Mouse (Mus musculus) forebrain, embryonic 15.5 days (tissue): ENCODE results near the gene Lpar3. TPM values are rescaled to one million over a fixed set of nuclear protein-coding genes. Genes with fewer than 3 reads are reported as not detected.

Experiments
- ATAC-seq: fragments of 200-750 bp; cut with Nextera tagmentation; replicated peaks from 2 replicates; pipeline ENCODE4 v1.8.0; 2017; ENCODE audit warnings: mild to moderate bottlenecking, moderate TSS enrichment, moderate library complexity
- H3K27ac ChIP-seq: fragments of 300-500 bp; sonication (generic); replicated peaks from 2 replicates; pipeline ENCODE4 v1.5.1; 2015; ENCODE audit warnings: mild to moderate bottlenecking, inconsistent platforms
- H3K27me3 ChIP-seq: fragments of 300-500 bp; sonication (generic); 2 replicates; pipeline ENCODE4 v1.6.1; 2015; ENCODE audit warnings: inconsistent platforms
- H3K36me3 ChIP-seq: fragments of 300-500 bp; sonication (generic); 2 replicates; pipeline ENCODE4 v1.6.1; 2015; ENCODE audit warnings: mild to moderate bottlenecking, inconsistent platforms
- H3K4me1 ChIP-seq: fragments of 300-500 bp; sonication (generic); 2 replicates; pipeline ENCODE4 v1.6.1; 2015; ENCODE audit warnings: inconsistent platforms
- H3K4me2 ChIP-seq: fragments of 300-500 bp; sonication (generic); replicated peaks from 2 replicates; pipeline ENCODE4 v1.6.1; 2015; ENCODE audit warnings: mild to moderate bottlenecking, inconsistent platforms
- H3K4me3 ChIP-seq: fragments of 300-500 bp; sonication (generic); 2 replicates; pipeline ENCODE4 v1.5.1; 2015; ENCODE audit warnings: mild to moderate bottlenecking, inconsistent platforms
- H3K9ac ChIP-seq: fragments of 300-500 bp; sonication (generic); replicated peaks from 2 replicates; pipeline ENCODE4 v1.6.1; 2015; ENCODE audit warnings: mild to moderate bottlenecking, inconsistent platforms
- H3K9me3 ChIP-seq: fragments of 300-500 bp; sonication (generic); 2 replicates; pipeline ENCODE4 v1.6.1; 2016; ENCODE audit warnings: inconsistent platforms
- WGBS: fragments of 180-500 bp; shearing (Covaris S2); methylation state at CpG from one replicate; pipeline ENCODE4 v1.1.7; 2015; ENCODE audit warnings: mixed read lengths; 5-methylcytosine and 5-hydroxymethylcytosine counted together
- polyA plus RNA-seq: library from polyadenylated mRNA; unstranded; fragments of >200 nt; fragmentation: Nextera tagmentation; extraction: Ambion mirVana; gene quantifications from 2 replicates; pipeline ENCODE4 v1.2.1, GENCODE M21; 2015

The Lpar3 gene
- polyA plus RNA-seq, 1 experiment from 2014 or later, result 0.18 TPM

- H3K4me1 ChIP-seq, result peaks cover 19% of the 10 kb centered on the region
- H3K27ac ChIP-seq, result peak overlapping the region; percentile 42; the same call in 1 of the 2 replicates
- no peaks in the 10 kb centered on the region for H3K36me3 ChIP-seq
- WGBS, result 25% methylated on average over 14 of the region's 14 CpGs
- H3K27me3 ChIP-seq, result no peaks in the 10 kb centered on the region
- H3K9me3 ChIP-seq, result no peaks in the 10 kb centered on the region
- peak; percentile 27; the same call in 1 of the 2 replicates for ATAC-seq
- no peak overlapping the region for H3K4me2 ChIP-seq
- H3K4me3 ChIP-seq, result no peak overlapping the region
- no peak overlapping the region for H3K9ac ChIP-seq
Measured at GRCm38 (mm10) chr3:146319503-146319902, 98.7 kb downstream of the Lpar3 start.

DNA sequence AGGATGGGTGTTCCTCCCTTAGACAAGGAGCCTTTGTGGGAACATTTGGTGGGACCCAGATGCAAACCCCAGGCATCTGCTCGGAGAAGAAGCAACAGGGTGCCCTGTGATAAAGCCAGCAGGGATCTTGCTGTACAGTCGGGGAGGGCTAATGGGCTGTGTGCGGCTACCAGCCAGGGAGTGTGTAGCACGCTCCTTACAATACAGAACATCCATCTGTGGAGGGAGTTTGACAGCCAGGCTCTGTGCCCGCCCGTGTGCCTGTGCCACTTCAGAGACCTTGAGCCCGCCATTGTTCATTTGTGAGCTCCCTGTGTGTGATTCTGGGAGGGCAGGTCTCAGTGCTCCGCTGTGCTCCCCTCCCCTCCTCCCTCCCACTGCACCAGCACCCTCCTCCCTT, 104.2 kb downstream of the Lpar3 start:
- ATAC-seq, result peak; percentile 44
- Histone ChIP-seq H3K27ac (no peak overlapping the region), H3K4me1 (peaks cover 17% of the 10 kb centered on the region), H3K27me3 (no peaks in the 10 kb centered on the region), H3K36me3 (no peaks in the 10 kb centered on the region), H3K9ac (no peak overlapping the region), H3K9me3 (no peaks in the 10 kb centered on the region), H3K4me3 (no peak overlapping the region), H3K4me2 (no peak overlapping the region)
- WGBS, result 26% methylated on average over 8 of the region's 8 CpGs

DNA sequence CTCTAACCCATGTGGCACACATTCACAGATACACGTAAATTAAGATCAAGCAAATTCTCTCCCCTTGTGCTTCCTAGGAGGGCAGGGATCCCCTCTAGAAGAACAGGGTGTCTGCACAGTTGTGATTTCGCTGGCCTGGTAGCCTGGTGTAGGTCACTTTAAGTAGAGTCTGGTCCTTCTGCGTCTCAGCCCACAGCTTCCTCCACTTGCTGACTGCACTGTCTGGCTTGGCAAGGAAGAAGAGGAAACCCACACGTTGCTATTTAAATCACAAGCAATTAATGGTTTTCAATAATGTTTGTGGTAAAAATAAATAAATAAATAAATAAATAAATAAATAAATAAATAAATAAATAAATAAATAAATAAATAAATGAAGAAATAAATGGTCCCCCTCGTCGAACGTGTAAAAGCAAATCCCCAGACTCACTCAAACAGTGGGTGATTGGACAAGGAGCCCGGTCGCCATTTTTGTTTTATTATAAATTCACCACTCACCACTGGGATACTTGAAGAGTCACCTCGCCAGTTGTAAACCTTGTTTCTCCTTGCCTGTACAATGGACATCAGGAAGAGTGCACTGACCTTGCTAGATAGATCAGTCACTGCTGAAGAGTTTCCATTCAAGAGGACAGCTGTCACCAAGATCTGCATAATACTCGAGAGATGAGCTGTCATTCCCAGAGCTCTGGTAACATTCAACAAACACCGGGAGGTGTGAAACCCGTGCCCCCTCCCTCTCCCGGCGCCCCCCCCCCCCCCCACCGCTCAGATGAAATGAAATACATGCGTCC, 106.2 kb downstream of the Lpar3 start:
- Histone ChIP-seq H3K27me3 (no peaks in the 10 kb centered on the region), H3K4me3 (no peak overlapping the region; the same call in 1 of the 2 replicates), H3K9me3 (no peaks in the 10 kb centered on the region), H3K27ac (peak overlapping the region; percentile 91; the same call in 1 of the 2 replicates), H3K4me1 (peaks cover 17% of the 10 kb centered on the region), H3K36me3 (no peaks in the 10 kb centered on the region), H3K4me2 (peak overlapping the region; percentile 51), H3K9ac (peak overlapping the region; percentile 55; the same call in 1 of the 2 replicates)
- peak; percentile 27 for ATAC-seq
- 46% methylated on average over 14 of the region's 17 CpGs for WGBS

DNA sequence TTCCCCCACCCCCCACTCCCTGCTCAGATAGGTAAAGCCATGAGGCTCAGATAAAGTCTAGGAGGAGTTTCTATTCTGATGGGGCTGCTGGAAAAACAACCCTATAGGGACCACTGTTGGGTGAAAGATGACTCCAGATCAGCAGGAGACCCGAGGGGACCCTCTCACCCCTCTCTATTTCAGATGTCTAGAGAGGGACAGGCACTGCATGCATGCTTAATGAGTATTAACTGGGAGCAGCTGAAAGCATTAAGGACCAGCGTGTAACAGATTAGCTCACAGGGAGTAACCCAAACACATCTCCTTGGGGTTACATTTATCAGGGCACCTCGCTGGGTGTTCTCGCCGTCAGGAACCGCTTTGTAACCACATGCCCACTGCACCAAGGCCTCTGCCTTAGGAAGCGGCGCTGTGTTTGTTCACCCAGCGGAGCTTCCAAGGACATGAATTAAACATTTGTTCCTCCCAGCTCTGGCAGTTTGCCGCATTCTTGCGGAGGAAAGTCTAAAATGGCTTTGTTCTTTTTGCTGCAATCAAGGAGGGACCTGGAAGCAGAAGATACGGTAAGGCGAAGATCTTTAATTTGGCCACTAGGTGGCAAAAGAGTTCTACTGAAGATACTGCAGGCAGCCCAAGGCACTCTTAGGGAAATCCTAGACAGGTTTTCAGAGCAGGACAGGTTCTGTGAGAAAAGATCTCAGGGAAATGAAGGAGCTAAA, 106.9 kb downstream of the Lpar3 start:
- Histone ChIP-seq H3K27ac (peak overlapping the region; percentile 91), H3K9me3 (no peaks in the 10 kb centered on the region), H3K27me3 (no peaks in the 10 kb centered on the region), H3K4me3 (peak overlapping the region; percentile 35), H3K9ac (peak overlapping the region; percentile 55), H3K36me3 (no peaks in the 10 kb centered on the region), H3K4me1 (peaks cover 17% of the 10 kb centered on the region), H3K4me2 (peak overlapping the region; percentile 51)
- ATAC-seq, result peak; percentile 92
- under 1% methylated on average over 13 of the region's 13 CpGs for WGBS

- H3K4me3 ChIP-seq, result no peak overlapping the region
- WGBS, result 18% methylated on average over 13 of the region's 13 CpGs
- peak overlapping the region; percentile 51 for H3K4me2 ChIP-seq
- peaks cover 17% of the 10 kb centered on the region for H3K4me1 ChIP-seq
- no peak for ATAC-seq
- no peak overlapping the region for H3K27ac ChIP-seq
- no peaks in the 10 kb centered on the region for H3K9me3 ChIP-seq
- H3K36me3 ChIP-seq, result no peaks in the 10 kb centered on the region
- no peaks in the 10 kb centered on the region for H3K27me3 ChIP-seq
- no peak overlapping the region for H3K9ac ChIP-seq
Measured at GRCm38 (mm10) chr3:146328749-146329148, 108.0 kb downstream of the Lpar3 start.

- ATAC-seq, result no peak
- no peak overlapping the region for H3K4me3 ChIP-seq
- no peaks in the 10 kb centered on the region for H3K36me3 ChIP-seq
- no peaks in the 10 kb centered on the region for H3K9me3 ChIP-seq
- no peak overlapping the region for H3K9ac ChIP-seq
- no peak overlapping the region for H3K27ac ChIP-seq
- H3K27me3 ChIP-seq, result no peaks in the 10 kb centered on the region
- 85% methylated on average over 11 of the region's 11 CpGs for WGBS
- peaks cover 25% of the 10 kb centered on the region for H3K4me1 ChIP-seq
- no peak overlapping the region for H3K4me2 ChIP-seq
Measured at GRCm38 (mm10) chr3:146331819-146332218, 111.1 kb downstream of the Lpar3 start.

DNA sequence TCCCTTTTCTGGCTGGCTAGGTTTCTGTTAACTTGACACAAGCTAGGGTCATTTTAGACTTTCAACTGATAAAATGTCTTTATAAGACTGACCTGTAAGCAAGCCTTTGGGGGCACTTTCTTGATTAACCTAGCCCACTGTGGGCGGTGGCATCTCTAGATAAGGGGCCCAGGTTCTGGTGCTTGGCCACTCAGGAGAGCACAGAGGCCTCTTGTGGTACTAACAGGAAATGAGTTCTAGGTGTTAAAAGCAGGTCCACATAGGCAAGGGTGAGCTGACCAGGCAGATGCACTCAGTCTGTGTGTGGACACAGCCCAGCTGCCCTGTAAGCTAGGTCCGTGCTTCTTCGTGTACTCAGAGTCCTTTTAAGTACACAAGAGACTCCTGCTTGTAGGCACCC, 112.5 kb downstream of the Lpar3 start:
- Histone ChIP-seq H3K9me3 (no peaks in the 10 kb centered on the region), H3K27me3 (no peaks in the 10 kb centered on the region), H3K36me3 (no peaks in the 10 kb centered on the region), H3K4me3 (no peak overlapping the region), H3K4me2 (no peak overlapping the region), H3K9ac (no peak overlapping the region), H3K4me1 (peaks cover 29% of the 10 kb centered on the region), H3K27ac (no peak overlapping the region)
- ATAC-seq, result no peak
- 90% methylated on average over 3 of the region's 3 CpGs for WGBS

- no peaks in the 10 kb centered on the region for H3K36me3 ChIP-seq
- ATAC-seq, result no peak
Measured at GRCm38 (mm10) chr3:146334070-146334469, 113.3 kb downstream of the Lpar3 start.

More at GRCm38 (mm10) chr3:146334070-146334469, 113.3 kb downstream of the Lpar3 start:
- 19% methylated on average over 7 of the region's 7 CpGs for WGBS
- Histone ChIP-seq H3K27me3 (no peaks in the 10 kb centered on the region), H3K4me2 (no peak overlapping the region), H3K27ac (no peak overlapping the region), H3K4me3 (no peak overlapping the region), H3K4me1 (peaks cover 27% of the 10 kb centered on the region), H3K9ac (no peak overlapping the region), H3K9me3 (no peaks in the 10 kb centered on the region)

Other genes with a start within 250 kb of the Lpar3 start
- 0.50 and 0.65 TPM in 2 replicates for gene Syde2, start 233.1 kb upstream of the Lpar3 start, polyA plus RNA-seq
- gene Wdr63, start 112.8 kb upstream of the Lpar3 start, polyA plus RNA-seq, result 0.59 and 1.4 TPM in 2 replicates
- gene Mcoln3, start 103.5 kb upstream of the Lpar3 start, polyA plus RNA-seq, result 0.23 and 0.67 TPM in 2 replicates
- gene Mcoln2, start 71.1 kb upstream of the Lpar3 start, polyA plus RNA-seq, result not detected in 2 replicates
- 24.0 and 25.1 TPM in 2 replicates for gene Ssx2ip, start 183.7 kb downstream of the Lpar3 start, polyA plus RNA-seq
- 4.0 TPM in 2 replicates for gene Ctbs, start 228.8 kb downstream of the Lpar3 start, polyA plus RNA-seq